Mouse (Mus musculus) forebrain, embryonic 14.5 days (tissue): ENCODE results near the gene Atp1a1. TPM values are rescaled to one million over a fixed set of nuclear protein-coding genes. Genes with fewer than 3 reads are reported as not detected.
A peak's percentile ranks its signal among the peaks of the same experiment; 100 is the strongest.

Source experiments
- ATAC-seq: fragments of 200-750 bp; cut with Nextera tagmentation; 2 replicates; pipeline ENCODE4 v1.8.0; 2017; ENCODE audit warnings: mild to moderate bottlenecking, moderate library complexity
- DNase-seq: peaks from one replicate; pipeline ENCODE4 v3.0.0-alpha.2; 2015; ENCODE audit warnings: low spot score
- H3K27ac ChIP-seq: fragments of 300-500 bp; sonication (generic); 2 replicates; pipeline ENCODE4 v1.5.1; 2014; ENCODE audit warnings: low read depth, mild to moderate bottlenecking, control low read depth, low read length, moderate library complexity
- H3K27me3 ChIP-seq: fragments of 300-500 bp; sonication (generic); replicated peaks from 2 replicates; pipeline ENCODE4 v1.6.1; 2014; ENCODE audit warnings: low read length, control low read depth, mixed read lengths; ENCODE audit not compliant: control insufficient read depth, insufficient read depth
- H3K36me3 ChIP-seq: fragments of 300-500 bp; sonication (generic); 2 replicates; pipeline ENCODE4 v1.6.1; 2014; ENCODE audit warnings: low read length, control low read depth; ENCODE audit not compliant: control insufficient read depth, insufficient read depth
- H3K4me1 ChIP-seq: fragments of 300-500 bp; sonication (generic); 2 replicates; pipeline ENCODE4 v1.6.1; 2014; ENCODE audit warnings: antibody characterized with exemption, low read length, control low read depth; ENCODE audit not compliant: control insufficient read depth, insufficient read depth
- H3K4me2 ChIP-seq: fragments of 300-500 bp; sonication (generic); 2 replicates; pipeline ENCODE4 v1.6.1; 2014; ENCODE audit warnings: mild to moderate bottlenecking, control low read depth, low read length
- H3K4me3 ChIP-seq: fragments of 300-500 bp; sonication (generic); 2 replicates; pipeline ENCODE4 v1.5.1; 2014; ENCODE audit warnings: low read depth, low read length, control low read depth
- H3K9ac ChIP-seq: fragments of 300-500 bp; sonication (generic); 2 replicates; pipeline ENCODE4 v1.6.1; 2014; ENCODE audit warnings: mild to moderate bottlenecking, low read length, control low read depth, moderate library complexity
- H3K9me3 ChIP-seq: fragments of 300-500 bp; sonication (generic); replicated peaks from 2 replicates; pipeline ENCODE4 v1.6.1; 2016; ENCODE audit warnings: low read length, control low read depth, mixed read lengths; ENCODE audit not compliant: control insufficient read depth
- WGBS: fragments of 180-500 bp; shearing (Covaris S2); extraction: QIAGEN DNeasy Blood & Tissue Kit; methylation state at CpG from one replicate; pipeline ENCODE4 v1.1.7; 2014; 5-methylcytosine and 5-hydroxymethylcytosine counted together
- polyA plus RNA-seq: library from polyadenylated mRNA; unstranded; fragments of >200 nt; fragmentation: Nextera tagmentation; extraction: Ambion mirVana; gene quantifications from 2 replicates; pipeline ENCODE4 v1.2.1, GENCODE M21; 2014

The Atp1a1 gene
- polyA plus RNA-seq, 1 experiment from 2014 or later, result 50.8 TPM

GRCm38 (mm10) chr3:101592281-101593265, 11.9 kb downstream of the Atp1a1 start:
- WGBS, result 72% methylated on average over 21 of the region's 21 CpGs

GRCm38 (mm10) chr3:101590380-101590779, 14.1 kb downstream of the Atp1a1 start:
- H3K9me3 ChIP-seq, result no peaks in the 10 kb centered on the region
- H3K27me3 ChIP-seq, result no peaks in the 10 kb centered on the region
- no peak for ATAC-seq
- no peak overlapping the region for H3K4me3 ChIP-seq
- H3K27ac ChIP-seq, result no peak overlapping the region
- no peak overlapping the region for H3K4me2 ChIP-seq
- H3K36me3 ChIP-seq, result peaks cover 87% of the 10 kb centered on the region
- DNase-seq, result no peak
- 94% methylated on average over 16 of the region's 16 CpGs for WGBS
- H3K9ac ChIP-seq, result no peak overlapping the region
- H3K4me1 ChIP-seq, result no peaks in the 10 kb centered on the region

More at GRCm38 (mm10) chr3:101592281-101593265, 11.9 kb downstream of the Atp1a1 start:
- ATAC-seq (peak; percentile 62), DNase-seq (no peak)
- H3K9ac ChIP-seq, result no peak overlapping the region
- H3K27ac ChIP-seq, result peak overlapping the region; percentile 48; the same call in 1 of the 2 replicates
- H3K27me3 ChIP-seq, result no peaks in the 10 kb centered on the region
- H3K36me3 ChIP-seq, result peaks cover 66% of the 10 kb centered on the region
- no peak overlapping the region for H3K4me3 ChIP-seq
- peaks cover 15% of the 10 kb centered on the region for H3K4me1 ChIP-seq
- H3K4me2 ChIP-seq, result no peak overlapping the region
- H3K9me3 ChIP-seq, result no peaks in the 10 kb centered on the region

- DNase-seq (no peak), ATAC-seq (no peak)
- H3K36me3 ChIP-seq, result peaks cover 94% of the 10 kb centered on the region
- H3K4me3 ChIP-seq, result no peak overlapping the region
- no peak overlapping the region for H3K27ac ChIP-seq
- 95% methylated on average over 7 of the region's 7 CpGs for WGBS
- H3K9ac ChIP-seq, result no peak overlapping the region
- no peak overlapping the region for H3K4me2 ChIP-seq
- H3K4me1 ChIP-seq, result no peaks in the 10 kb centered on the region
- no peaks in the 10 kb centered on the region for H3K27me3 ChIP-seq
- H3K9me3 ChIP-seq, result no peaks in the 10 kb centered on the region
Observed at GRCm38 (mm10) chr3:101588299-101588698, 16.2 kb downstream of the Atp1a1 start.

- H3K4me2 ChIP-seq, result no peak overlapping the region
- H3K36me3 ChIP-seq, result peaks cover 95% of the 10 kb centered on the region
- no peak overlapping the region for H3K4me3 ChIP-seq
- DNase-seq (no peak), ATAC-seq (no peak)
- WGBS, result 95% methylated on average over 12 of the region's 12 CpGs
- no peaks in the 10 kb centered on the region for H3K9me3 ChIP-seq
- H3K27ac ChIP-seq, result no peak overlapping the region
- no peaks in the 10 kb centered on the region for H3K4me1 ChIP-seq
- H3K9ac ChIP-seq, result no peak overlapping the region
- no peaks in the 10 kb centered on the region for H3K27me3 ChIP-seq
Observed at GRCm38 (mm10) chr3:101586794-101587193, 17.7 kb downstream of the Atp1a1 start.

- H3K4me3 ChIP-seq, result no peak overlapping the region
- 89% methylated on average over 3 of the region's 3 CpGs for WGBS
- H3K27me3 ChIP-seq, result no peaks in the 10 kb centered on the region
- no peak overlapping the region for H3K4me2 ChIP-seq
- no peak overlapping the region for H3K27ac ChIP-seq
- 0 out of 2 replicates have a peak, but pooled peaks cover 3% of the 10 kb centered on the region for H3K4me1 ChIP-seq
- ATAC-seq (no peak), DNase-seq (no peak)
- H3K36me3 ChIP-seq, result peaks cover 87% of the 10 kb centered on the region
- no peak overlapping the region for H3K9ac ChIP-seq
- H3K9me3 ChIP-seq, result no peaks in the 10 kb centered on the region
Observed at GRCm38 (mm10) chr3:101578072-101578471, 26.4 kb downstream of the Atp1a1 start.

GRCm38 (mm10) chr3:101577361-101577760, 27.1 kb downstream of the Atp1a1 start:
- Histone ChIP-seq H3K27ac (peak overlapping the region; percentile 17; the same call in 1 of the 2 replicates), H3K4me2 (no peak overlapping the region), H3K4me3 (no peak overlapping the region), H3K9ac (no peak overlapping the region), H3K36me3 (peaks cover 80% of the 10 kb centered on the region), H3K9me3 (no peaks in the 10 kb centered on the region), H3K27me3 (no peaks in the 10 kb centered on the region), H3K4me1 (peaks cover 5% of the 10 kb centered on the region; the same call in 1 of the 2 replicates)
- WGBS, result 59% methylated on average over 5 of the region's 5 CpGs
- ATAC-seq, result peak; percentile 66; the same call in 1 of the 2 replicates
- peak; percentile 62 for DNase-seq

GRCm38 (mm10) chr3:101575527-101576085, 28.9 kb downstream of the Atp1a1 start:
- Histone ChIP-seq H3K9me3 (no peaks in the 10 kb centered on the region), H3K27ac (no peak overlapping the region), H3K9ac (no peak overlapping the region), H3K4me1 (peaks cover 16% of the 10 kb centered on the region), H3K27me3 (no peaks in the 10 kb centered on the region), H3K36me3 (peaks cover 63% of the 10 kb centered on the region), H3K4me2 (no peak overlapping the region), H3K4me3 (no peak overlapping the region)
- ATAC-seq (no peak), DNase-seq (no peak)
- 89% methylated on average over 9 of the region's 9 CpGs for WGBS

- H3K9me3 ChIP-seq, result no peaks in the 10 kb centered on the region
- DNase-seq, result no peak
- no peak for ATAC-seq
- H3K36me3 ChIP-seq, result peaks cover 53% of the 10 kb centered on the region
- peaks cover 16% of the 10 kb centered on the region for H3K4me1 ChIP-seq
- WGBS, result 95% methylated on average over 3 of the region's 3 CpGs
- no peak overlapping the region for H3K4me3 ChIP-seq
- no peak overlapping the region for H3K4me2 ChIP-seq
- H3K27ac ChIP-seq, result no peak overlapping the region
- H3K27me3 ChIP-seq, result no peaks in the 10 kb centered on the region
- H3K9ac ChIP-seq, result no peak overlapping the region
Observed at GRCm38 (mm10) chr3:101574463-101575193, 29.9 kb downstream of the Atp1a1 start.
